Mouse (Mus musculus): ENCODE measurements around the gene Fam227b.

Gene Fam227b

GRCm38 (mm10) chr2:126015763-126016473 is 135.9 kb downstream of the Fam227b start:
- CTCF ChIA-PET, result no interaction called here
- POLR2A ChIA-PET, result interaction anchor here in 1 of 4 experiments (0.6 to 1.0 kb wide), 2 partner anchors 150 to 601 kb away, joined by 3 read pairs; no protein-coding TSS in a partner anchor

GRCm38 (mm10) chr2:126014989-126015710 is 136.7 kb downstream of the Fam227b start:
- CTCF ChIA-PET, result interaction anchor here in 1 of 4 experiments (0.7 kb wide), 1 partner anchor 429 kb away, joined by 4 read pairs; no protein-coding TSS in a partner anchor
- POLR2A ChIA-PET, result interaction anchor here in 1 of 4 experiments (1.0 kb wide), 1 partner anchor 149 kb away, joined by 3 read pairs; no protein-coding TSS in a partner anchor

- POLR2A ChIA-PET, result no interaction called here
- CTCF ChIA-PET, result no interaction called here
Measured at GRCm38 (mm10) chr2:126006742-126007141, 145.1 kb downstream of the Fam227b start.

- POLR2A ChIA-PET, result no interaction called here
- CTCF ChIA-PET, result no interaction called here
Measured at GRCm38 (mm10) chr2:126006088-126006487, 145.7 kb downstream of the Fam227b start.

GRCm38 (mm10) chr2:126002291-126002690 is 149.5 kb downstream of the Fam227b start:
- ChIA-PET CTCF (no interaction called here), POLR2A (interaction anchor here in 1 of 4 experiments (1.6 kb wide), 1 partner anchor 9 kb away, joined by 3 read pairs; no protein-coding TSS in a partner anchor)

- ChIA-PET CTCF (no interaction called here), POLR2A (no interaction called here)
Measured at GRCm38 (mm10) chr2:125975808-125976345, 175.9 kb downstream of the Fam227b start.

- POLR2A ChIA-PET, result interaction anchor here in 2 of 4 experiments (0.6 to 1.6 kb wide), 3 partner anchors 12 to 328 kb away, joined by 4 to 5 read pairs (median 4); no protein-coding TSS in a partner anchor
- CTCF ChIA-PET, result no interaction called here
Measured at GRCm38 (mm10) chr2:125975206-125975605, 176.6 kb downstream of the Fam227b start.

GRCm38 (mm10) chr2:125973207-125973606 is 178.6 kb downstream of the Fam227b start:
- CTCF ChIA-PET, result interaction anchor here in 1 of 4 experiments (0.6 kb wide), 1 partner anchor 714 kb away, joined by 3 read pairs; no protein-coding TSS in a partner anchor
- POLR2A ChIA-PET, result interaction anchor here in 1 of 4 experiments (1.1 kb wide), 1 partner anchor 9 kb away, joined by 3 read pairs; no protein-coding TSS in a partner anchor

GRCm38 (mm10) chr2:125968811-125969210 is 183.0 kb downstream of the Fam227b start:
- CTCF ChIA-PET, result no interaction called here

GRCm38 (mm10) chr2:125948195-125948594 is 203.6 kb downstream of the Fam227b start:
- ChIA-PET CTCF (interaction anchor here in 2 of 4 experiments (0.7 to 1.4 kb wide), 2 partner anchors 12 to 217 kb away, joined by 3 read pairs; no protein-coding TSS in a partner anchor), POLR2A (no interaction called here)

More at GRCm38 (mm10) chr2:125968811-125969210, 183.0 kb downstream of the Fam227b start:
- POLR2A ChIA-PET, result no interaction called here

- POLR2A ChIA-PET, result no interaction called here
- CTCF ChIA-PET, result no interaction called here
Measured at GRCm38 (mm10) chr2:125943301-125943700, 208.5 kb downstream of the Fam227b start.

GRCm38 (mm10) chr2:125941111-125941785 is 210.6 kb downstream of the Fam227b start:
- POLR2A ChIA-PET, result no interaction called here

GRCm38 (mm10) chr2:125938993-125939642 is 212.7 kb downstream of the Fam227b start:
- POLR2A ChIA-PET, result interaction anchor here in 2 of 4 experiments (0.6 to 0.9 kb wide), 2 partner anchors 254 to 298 kb away, joined by 3 to 4 read pairs; no protein-coding TSS in a partner anchor
- CTCF ChIA-PET, result no interaction called here

More at GRCm38 (mm10) chr2:125941111-125941785, 210.6 kb downstream of the Fam227b start:
- CTCF ChIA-PET, result no interaction called here

GRCm38 (mm10) chr2:125936396-125936795 is 215.4 kb downstream of the Fam227b start:
- CTCF ChIA-PET, result interaction anchor here in 3 of 4 experiments (0.5 to 1.6 kb wide), 10 partner anchors 9 to 426 kb away, joined by 3 to 6 read pairs (median 3); partner anchors contain the start of gene Fgf7 (in 2 of the 3)

GRCm38 (mm10) chr2:125933977-125934376 is 217.8 kb downstream of the Fam227b start:
- ChIA-PET CTCF (no interaction called here), POLR2A (no interaction called here)

More at GRCm38 (mm10) chr2:125936396-125936795, 215.4 kb downstream of the Fam227b start:
- POLR2A ChIA-PET, result no interaction called here

Data from embryonic stem cell, embryonic (primary cell).